Mouse (Mus musculus): ENCODE measurements at regions not wholly inside any gene's neighbourhood (a gene's known extent, or its start where the extent isn't known, plus 50 kb on each side); places are given as distances from the start of the nearest gene placed in this dataset.

DNA sequence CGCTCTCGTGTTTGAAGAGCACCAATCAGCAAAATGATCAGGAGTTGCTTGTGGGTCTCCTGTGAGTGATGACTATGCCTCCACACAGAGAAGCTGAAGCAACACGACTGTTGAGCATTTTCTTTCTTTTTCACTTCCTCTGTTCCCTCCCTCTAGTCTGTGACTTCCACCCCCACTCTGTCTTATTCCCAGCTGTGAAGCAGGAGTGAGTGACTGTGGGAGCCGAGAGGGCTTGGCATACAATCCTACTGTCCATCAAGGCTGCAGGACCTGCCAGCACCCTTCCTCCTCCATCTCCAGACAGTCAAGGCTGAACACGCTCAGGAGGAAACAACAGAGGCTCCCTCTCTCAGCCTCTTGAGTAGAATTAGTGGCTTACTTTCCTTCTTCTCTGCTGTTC, 401.3 kb downstream of the Plcl1 start:
- no peak for DNase-seq

DNA sequence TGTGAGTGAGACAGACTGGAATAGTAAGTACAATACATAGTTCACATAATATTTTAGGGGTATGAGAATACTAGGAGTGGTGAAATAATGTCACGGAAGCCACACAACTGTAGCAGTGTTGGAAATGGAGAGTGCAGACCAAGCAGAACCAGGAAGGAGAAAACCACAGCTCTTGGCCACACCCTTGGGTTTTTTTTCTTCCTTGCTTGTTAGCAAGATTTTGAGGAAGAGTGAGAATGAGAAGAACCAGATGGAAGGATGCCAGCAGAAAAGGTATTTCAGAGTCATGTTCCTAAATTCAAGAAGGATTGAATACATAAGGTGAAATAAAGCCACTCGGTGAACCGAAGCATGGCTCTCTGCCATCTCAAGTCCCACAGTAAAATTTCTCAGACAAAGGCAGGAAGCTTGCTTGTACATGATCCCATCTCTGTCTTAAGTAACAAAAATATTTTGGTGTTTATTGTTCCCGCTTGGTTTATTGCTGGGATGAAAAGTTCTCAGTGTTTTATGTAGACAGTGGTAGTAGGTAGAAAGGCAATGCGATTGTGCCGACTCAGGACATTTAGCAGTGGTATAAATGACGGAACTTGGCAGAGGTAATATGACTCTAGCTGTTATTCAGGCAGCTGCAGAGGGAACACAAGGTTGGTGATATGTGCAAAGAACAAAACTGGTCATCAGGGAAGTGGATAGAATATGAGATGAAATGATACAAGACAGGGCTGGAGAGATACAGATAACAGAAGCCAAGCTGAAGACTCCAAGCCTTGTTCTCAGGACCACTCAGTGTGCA, 403.2 kb downstream of the Plcl1 start:
- DNase-seq = no peak

DNA sequence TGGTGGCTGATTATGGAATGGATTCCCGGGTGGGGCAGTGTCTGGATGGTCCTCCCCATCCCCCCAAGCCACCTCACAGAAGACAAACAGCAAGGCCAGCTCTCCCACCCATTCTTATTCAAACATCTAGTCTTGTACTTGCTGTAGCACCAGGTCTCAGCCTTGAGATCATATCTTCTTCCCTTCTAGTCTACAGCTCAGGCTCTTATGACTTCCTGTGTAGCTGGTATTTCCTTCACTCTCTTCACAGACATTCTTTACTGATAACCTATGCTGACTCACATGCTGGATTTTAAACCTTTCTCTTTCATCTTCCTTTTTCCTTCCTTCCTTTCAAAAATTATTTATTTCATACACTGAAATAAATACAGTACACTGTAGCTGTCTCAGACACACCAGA, 406.8 kb downstream of the Plcl1 start:
- no peak for DNase-seq

DNA sequence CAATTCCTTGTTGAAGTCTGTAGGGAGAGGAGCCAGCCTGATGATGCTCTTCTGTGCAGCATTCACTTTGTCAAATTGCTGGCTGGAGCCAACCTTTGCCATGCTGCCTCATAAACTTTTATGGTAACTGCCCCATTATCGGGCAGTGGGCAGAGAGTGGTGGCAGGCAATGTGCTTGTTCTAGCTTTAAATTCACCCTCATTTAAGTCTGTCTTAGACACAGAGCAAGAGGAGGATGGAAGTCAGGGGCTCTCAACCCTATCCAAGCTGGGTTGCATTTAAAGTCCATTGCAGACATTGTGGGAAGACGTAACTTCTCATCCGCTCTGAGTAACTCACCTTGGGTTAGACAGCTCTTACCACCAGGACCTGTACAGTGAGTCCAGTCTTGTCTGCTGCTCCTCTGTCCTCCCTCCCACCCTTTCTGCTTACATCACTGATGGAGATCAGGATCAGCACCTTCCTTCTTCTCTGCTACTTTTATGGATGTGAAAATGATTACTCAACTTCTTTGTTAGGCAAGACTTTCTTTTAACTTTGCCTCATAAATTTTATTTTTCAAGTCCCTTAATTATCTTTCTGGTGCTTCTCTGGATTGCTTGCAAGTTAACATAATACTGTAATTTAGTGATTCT, 415.3 kb downstream of the Plcl1 start:
- DNase-seq = no peak

DNA sequence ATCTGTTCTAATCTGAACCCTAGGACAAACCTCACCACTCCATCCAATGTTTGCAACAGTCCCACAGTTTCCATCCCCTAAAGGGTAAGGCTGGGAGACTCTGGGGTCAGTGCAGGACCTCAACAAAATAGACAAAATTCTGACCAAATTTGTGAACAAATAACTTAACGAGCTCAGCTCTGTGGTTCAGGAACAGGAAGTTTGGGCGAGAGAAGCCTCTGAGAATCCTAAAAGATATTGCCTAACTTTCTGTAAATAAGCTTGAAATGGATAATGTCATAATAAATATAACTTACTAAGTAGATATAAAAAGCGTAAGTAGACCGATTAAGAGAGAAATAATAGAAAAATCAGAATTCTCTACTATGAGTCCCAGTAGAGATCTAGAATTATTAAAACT, 416.9 kb downstream of the Plcl1 start:
- no peak for DNase-seq

DNA sequence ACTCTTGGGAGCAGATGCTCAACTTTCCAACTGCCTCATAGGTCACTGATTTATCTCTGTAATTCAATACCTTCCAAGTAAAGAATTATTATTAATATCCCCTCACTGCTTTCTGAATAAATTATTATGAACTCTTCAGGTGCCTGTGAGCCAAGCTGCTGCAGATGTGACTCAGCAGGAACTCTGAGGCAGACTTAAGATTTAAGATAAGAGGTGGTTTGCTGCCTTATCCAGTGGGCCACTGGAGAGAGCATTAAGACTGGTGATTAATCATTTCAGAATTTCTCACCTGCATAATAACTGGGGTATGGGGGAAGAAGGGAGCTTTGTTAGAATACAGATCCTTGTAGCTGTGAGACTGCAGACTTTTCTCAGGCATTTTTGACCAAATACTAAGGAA, 421.5 kb downstream of the Plcl1 start:
- DNase-seq = no peak

DNA sequence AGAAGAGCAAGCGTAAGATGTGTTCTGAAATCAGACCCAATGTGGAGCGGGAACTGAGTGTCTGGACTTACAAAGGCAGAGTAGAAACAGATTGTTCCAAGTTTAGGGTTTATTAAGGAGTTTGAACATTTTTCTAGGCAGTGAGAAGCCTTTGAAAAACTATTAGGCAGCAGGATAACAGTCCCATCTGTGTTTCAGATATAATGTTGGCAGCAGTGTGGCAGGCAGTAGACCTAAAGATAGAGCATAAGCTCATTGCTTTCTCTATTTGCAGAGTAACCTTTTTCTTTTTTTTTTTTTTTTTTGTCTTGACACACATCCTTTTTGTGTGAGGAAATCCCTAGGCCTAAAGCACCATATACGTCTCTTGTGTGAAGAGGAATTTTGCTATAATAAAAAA, 429.6 kb downstream of the Plcl1 start:
- DNase-seq = no peak

DNA sequence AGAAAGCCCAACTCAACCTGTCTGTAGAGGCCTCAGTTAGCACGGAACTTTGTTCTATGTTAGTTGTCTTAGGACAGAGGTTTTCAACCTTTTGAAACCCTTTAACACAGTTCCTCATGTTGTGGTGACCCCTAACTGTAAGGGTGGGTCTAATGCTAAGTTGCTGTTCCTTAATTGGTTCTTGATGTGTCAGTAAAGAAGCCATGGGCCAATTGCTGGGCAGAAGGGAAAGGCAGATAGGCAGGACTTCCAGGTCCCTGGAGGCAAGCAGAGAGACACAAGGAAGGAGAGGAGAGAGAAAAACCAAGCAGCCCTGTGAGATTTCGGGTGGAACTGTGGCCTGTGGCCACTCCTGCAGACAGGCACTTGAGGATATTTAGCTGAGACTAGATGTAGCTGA, 431.0 kb downstream of the Plcl1 start:
- DNase-seq = no peak

DNA sequence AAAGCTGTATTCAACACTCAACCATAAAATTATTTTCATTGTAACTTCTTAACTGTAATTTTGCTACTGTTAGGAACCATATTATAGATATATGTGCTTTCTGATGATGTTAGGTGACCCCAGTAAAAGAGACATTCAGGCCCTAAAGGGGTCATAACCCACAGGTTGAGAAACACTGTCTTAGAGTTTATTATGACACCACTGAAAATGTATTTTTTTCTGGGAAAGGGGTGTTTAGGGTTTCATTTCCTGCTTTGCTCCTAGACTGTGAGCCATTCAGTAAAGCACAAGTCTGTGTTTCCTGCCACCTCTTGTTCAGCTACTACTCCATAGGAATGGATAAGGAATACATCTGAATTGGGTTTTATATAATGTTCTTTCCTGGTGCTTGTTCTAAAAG, 431.6 kb downstream of the Plcl1 start:
- DNase-seq = no peak

DNA sequence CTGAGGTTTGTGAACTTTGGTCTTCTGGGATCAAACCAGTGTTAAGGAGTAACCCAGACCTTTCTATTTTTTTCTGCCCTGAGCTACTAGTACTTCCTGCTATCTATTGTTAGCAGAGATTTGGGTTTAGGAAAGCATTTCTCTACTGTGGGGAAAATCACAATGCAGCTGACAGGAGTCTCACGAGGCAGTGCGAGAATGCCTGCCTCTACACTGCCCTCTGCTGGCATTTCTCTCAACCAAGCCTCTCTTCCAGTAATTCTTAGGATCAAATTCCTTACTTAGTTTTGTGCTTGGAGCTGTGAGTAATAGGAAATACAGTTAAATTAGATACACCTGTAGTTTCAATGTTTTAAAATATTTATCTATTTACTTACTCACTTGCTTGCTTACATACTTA, 432.4 kb downstream of the Plcl1 start:
- peak in 1 of 2 experiments; percentile 36 for DNase-seq

DNA sequence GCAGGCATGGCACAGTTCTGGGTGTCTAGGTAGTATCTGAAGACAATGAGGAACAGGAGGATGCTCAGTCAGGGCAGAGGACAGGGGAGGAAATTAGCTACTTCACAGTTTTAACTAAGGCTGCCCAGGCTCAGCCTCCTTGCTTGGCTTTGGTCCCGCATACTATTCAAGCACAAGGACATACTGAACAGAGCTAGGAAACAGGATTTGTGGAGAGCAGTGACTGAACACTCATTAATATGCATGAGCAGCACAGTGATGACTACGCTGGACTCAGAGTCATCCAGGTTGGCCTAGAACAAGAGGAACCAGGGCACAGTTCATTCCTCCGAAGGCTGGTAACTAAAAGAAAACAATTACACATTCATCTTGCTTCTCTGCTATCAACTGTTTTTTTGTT, 443.1 kb downstream of the Plcl1 start:
- DNase-seq = no peak

DNA sequence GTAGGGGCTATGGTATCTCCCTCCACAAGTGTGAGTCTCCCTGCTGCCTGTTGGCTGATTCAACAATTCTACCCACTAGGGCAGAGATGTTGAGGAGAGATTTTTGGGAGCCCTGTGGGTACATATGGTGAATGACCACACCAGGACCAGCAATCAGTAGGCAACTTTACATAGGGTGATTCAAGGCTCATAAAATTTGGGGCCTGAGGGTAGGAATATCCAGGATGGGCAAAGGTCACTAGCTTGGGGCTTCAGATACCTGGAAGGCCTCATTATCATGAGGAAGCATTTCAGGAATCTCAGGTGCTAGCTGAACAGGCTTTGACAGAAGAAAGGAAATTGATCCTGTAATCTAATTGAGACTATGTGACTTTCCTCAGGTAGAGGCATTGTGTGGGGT, 446.6 kb downstream of the Plcl1 start:
- no peak for DNase-seq

DNA sequence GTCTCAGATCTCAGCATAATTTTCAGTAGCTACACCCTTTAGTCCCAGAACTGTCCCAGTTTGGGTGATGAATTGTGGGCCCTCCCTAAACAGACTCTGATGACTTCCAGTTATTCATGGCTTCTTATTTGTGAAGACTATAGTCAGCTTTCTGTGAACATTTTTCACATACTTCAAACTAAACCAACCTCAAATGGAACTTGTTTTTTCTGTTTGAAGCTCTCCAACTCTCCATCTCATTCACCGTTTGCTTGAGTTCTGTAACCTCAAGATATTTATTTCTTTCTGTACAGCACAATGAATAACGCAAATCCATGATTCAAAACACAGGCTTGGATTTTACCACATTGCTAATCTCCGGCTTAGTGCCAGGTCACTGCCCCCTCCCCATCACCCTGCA, 453.4 kb downstream of the Plcl1 start:
- no peak for DNase-seq

DNA sequence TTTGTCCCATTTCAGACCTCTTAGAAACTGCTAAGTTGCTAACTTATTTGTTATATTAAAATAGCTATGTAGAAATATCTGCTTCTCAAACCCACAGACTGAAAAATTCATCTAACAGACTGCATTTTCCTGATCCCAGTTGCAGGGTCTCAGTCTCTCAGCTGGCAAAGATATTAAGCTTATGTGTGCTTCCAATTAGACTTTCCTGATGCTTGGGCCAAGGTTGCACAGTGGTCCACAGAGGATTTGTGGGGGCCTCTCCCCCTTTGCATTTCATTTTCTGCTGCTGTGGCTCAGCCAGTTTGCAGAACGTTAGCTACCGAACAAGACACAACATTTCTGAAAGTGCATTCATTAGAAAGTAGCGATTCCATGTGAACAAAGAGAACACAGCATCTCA, 457.4 kb downstream of the Plcl1 start:
- no peak for DNase-seq

DNA sequence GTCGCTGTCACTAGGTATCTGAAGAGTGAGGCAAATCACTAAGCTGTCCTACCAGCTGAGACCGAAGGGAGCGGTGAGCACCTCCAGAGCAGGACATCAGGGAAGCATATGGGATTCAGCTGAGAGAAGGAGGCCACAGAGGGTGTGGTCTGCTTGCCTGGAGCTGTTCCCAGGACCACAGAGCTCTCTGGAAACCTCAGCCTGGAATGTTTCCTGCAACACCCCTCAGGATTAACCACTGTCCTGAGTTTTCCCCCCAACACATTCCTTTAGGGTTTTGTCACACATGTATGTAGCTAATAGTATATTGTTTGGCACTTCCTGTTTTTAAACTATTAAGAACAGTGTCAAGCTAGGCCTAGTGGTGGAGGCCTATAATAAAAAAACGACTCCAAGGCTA, 459.6 kb downstream of the Plcl1 start:
- DNase-seq = no peak

DNA sequence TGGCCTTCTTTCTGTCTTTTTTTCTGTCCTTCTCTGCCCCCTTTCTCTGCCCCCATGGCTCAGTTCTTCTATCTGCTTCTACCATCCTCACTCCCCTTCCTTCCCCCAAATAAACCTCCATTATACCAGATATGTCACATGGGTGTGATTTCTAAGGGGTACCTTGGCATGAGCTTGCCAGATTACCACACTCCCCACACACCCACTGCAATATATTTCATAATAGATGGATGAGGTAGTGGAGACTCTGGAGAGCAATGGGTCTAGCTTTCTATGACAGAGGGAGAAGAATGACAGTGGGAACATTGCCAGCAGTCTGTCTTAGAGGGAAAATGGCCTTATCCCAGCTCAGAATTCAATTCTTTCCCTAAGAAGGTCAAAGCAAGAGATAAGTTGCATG, 461.0 kb downstream of the Plcl1 start:
- DNase-seq = no peak

DNA sequence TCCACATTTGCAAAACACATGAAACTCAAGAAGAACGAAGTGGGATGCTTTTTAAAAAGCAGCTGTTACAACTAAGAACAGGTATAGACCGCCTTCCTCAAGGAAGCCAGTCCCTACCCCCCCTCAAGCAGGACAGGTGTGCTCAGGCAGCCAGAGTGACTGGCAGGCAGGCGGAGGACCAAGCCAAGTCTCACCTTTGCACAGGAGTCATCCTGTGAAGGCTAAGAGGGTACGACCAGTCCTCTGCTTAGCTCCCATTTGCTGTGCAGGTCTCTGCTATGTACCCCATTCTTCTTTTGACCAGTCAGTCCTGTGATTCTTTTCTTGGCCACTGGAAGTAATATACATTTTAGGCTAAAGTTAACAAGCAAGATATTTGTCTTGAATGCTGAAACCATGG, 467.9 kb downstream of the Plcl1 start:
- no peak for DNase-seq

DNA sequence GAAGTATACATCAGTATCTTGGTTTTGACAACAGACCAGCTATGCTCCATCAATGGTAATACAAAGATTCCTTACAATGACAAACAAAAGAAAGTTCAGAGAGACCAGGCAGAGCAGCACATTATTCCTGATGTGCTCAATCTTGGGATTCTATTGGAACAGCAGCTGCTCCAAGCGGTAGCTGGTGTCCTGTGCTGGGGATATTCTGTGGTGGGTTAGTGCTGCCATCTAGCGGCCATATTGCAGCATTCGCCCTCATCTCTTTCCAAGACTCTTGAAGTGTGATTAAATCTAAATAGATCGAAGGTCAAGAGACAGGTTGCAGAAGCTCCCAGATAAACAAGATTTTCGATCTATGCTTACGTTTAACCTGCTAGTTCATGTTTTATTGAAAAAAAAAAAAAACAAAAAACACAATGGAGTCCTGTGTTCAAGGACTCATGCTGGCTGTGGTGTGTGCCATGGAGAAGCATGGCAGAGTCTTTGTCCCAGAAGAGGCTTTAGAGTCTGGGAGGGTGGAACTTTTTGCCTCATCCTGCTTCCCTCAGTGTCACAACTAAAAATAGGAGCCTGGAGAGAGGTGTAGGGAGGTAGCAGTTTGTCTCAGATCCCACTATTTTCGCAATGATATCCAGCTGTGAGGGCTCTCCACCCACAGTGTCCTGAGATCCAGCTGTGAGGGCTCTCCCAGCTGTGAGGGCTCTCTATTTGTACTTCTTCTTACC, 468.6 kb downstream of the Plcl1 start:
- DNase-seq = peak; percentile 11 to 51

DNA sequence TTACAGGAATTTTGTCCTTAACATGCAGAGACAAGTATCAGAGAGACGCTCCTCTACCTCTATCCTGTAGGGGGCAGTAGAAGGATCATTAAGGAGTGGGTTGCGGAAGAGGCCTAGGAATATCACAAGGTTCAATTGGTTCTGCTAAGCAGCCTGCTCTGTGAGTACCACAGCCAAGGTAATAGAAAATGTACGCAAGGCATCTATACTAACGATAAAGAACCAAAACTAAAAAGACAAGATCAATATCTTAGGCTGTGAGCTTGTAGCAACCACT, 469.1 kb downstream of the Plcl1 start:
- no peak for DNase-seq

DNA sequence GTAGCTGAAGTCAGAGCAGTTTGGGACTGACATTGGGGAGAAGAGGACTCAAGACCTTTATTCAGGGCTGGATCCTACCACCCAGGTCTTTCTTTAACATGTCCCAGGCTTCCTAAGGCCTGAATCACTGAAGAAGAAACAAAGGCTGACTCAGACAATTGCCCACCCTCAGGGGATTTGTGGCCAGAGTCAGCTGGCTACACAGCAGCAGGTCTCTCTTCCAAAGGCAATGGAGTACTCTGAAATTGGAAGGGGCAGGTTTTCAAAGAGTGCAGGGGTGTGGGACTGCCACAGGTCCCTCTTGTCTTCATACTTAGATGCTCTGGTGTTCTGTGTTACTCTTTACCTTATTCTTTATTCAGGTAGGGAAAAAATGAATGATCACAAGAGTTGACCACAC, 478.9 kb downstream of the Plcl1 start:
- no peak for DNase-seq

DNA sequence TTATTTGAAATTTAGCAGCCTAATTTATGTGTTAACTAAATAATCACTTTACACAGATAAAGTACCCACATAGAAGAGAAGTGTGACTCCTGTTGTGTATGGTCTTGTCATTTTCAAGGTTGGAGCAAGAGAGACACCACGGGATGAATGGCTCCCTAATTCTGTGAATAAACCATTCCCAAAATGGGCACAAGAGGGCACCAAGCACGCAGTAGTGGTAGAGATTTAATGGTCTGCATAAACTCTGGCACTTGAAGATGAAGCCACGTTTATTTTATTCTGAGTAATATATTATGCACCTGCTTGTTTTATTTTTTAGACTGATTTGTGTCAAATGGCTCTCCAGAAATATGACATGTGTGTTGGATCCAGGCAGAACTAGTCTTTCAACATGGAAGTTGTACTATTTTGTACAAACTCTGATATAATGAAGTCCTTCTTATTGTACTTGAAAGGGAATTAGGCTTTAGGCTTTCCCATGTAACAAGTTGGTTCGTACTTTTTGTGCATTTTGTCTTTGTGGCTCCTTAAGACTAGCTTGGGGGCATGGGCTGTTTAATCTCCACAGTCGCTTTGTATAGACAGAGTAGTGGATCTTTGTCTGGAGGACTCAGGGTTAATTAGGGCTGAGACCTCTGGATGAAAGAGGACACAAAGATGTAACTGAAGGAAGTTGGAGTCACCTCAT, 480.8 kb downstream of the Plcl1 start:
- peak in 1 of 2 experiments; percentile 13 for DNase-seq

DNA sequence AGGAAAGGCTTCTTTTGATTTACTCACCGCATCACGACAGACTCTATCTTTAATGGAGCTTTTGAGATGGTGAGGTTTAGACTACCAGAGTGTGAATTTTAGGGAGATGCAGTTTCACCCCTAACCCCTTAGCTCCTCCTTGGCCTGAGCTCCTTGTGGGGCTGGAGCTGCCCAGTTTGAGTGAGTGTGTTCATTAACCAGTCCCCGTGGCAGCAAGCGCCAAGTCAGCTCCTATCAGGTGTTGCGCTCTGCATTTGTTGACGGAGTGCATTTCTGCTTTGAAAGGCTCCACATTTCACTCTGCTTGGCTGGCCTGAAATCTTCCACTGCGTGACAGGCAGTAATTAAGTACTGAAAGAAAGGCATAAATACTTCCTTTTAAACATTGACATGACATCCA, 481.7 kb downstream of the Plcl1 start:
- no peak for DNase-seq

DNA sequence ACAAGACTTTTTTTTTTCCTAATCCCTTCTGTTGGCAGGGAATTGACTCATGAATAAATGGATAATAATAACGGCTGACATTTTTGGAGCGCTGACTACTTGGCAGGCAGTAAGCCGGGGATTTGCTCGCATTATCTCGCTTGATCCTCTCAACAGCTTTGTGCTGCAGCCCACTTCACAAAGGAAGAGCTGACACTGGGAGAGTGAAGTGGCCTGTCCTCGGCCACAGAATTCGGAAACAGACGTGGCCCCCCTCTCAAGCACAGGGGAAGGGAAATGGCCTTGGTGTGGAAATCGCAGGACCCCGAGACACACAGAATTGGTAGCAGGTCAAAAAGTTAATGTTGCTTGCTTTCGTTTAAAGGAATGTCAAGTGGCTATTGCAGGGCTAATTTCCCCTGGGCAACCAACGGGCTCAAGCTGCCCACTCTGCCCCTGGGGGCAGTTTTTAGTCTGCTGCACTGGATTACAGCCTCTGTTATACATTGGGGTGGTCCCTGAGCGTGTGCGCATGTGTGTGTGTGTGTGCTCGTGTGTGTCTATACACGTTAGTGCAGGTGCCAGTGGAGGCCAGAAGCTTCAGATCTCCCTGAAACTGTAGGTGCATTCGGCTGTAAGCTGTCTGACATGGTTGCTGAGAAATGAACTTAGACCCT, 483.1 kb downstream of the Plcl1 start:
- no peak for DNase-seq
